Mouse (Mus musculus) kidney, embryonic 16.5 days (tissue): ENCODE data around the gene Snurf. TPM values are rescaled to one million over a fixed set of nuclear protein-coding genes. Genes with fewer than 3 reads are reported as not detected.
A peak's percentile ranks its signal among the peaks of the same experiment; 100 is the strongest.

Experiments
- ATAC-seq: fragments of 200-750 bp; cut with Nextera tagmentation; 2 replicates; pipeline ENCODE4 v1.8.0; 2017; ENCODE audit warnings: moderate TSS enrichment; ENCODE audit not compliant: low FRiP score, low TSS enrichment
- H3K27ac ChIP-seq: fragments of 300-500 bp; sonication (generic); 2 replicates; pipeline ENCODE4 v1.5.1; 2014; ENCODE audit warnings: low read length
- H3K27me3 ChIP-seq: fragments of 300-500 bp; sonication (generic); 2 replicates; pipeline ENCODE4 v1.6.1; 2014; ENCODE audit warnings: low read length, control low read depth, mixed read lengths; ENCODE audit not compliant: insufficient read depth
- H3K36me3 ChIP-seq: fragments of 300-500 bp; sonication (generic); 2 replicates; pipeline ENCODE4 v1.6.1; 2014; ENCODE audit warnings: low read length, control low read depth, mixed read lengths; ENCODE audit not compliant: insufficient read depth
- H3K4me1 ChIP-seq: fragments of 300-500 bp; sonication (generic); 2 replicates; pipeline ENCODE4 v1.6.1; 2014; ENCODE audit warnings: low read length, control low read depth, mixed read lengths; ENCODE audit not compliant: insufficient read depth
- H3K4me2 ChIP-seq: fragments of 300-500 bp; sonication (generic); replicated peaks from 2 replicates; pipeline ENCODE4 v1.6.1; 2014; ENCODE audit warnings: low read depth, low read length
- H3K4me3 ChIP-seq: fragments of 300-500 bp; sonication (generic); 2 replicates; pipeline ENCODE4 v1.5.1; 2014; ENCODE audit warnings: mild to moderate bottlenecking, low read length
- H3K9ac ChIP-seq: fragments of 300-500 bp; sonication (generic); replicated peaks from 2 replicates; pipeline ENCODE4 v1.6.1; 2014; ENCODE audit warnings: low read length
- H3K9me3 ChIP-seq: fragments of 300-500 bp; sonication (generic); 2 replicates; pipeline ENCODE4 v1.6.1; 2016; ENCODE audit warnings: low read length, control low read depth
- WGBS: fragments of 180-500 bp; shearing (Covaris S2); extraction: QIAGEN DNeasy Blood & Tissue Kit; methylation state at CpG from one replicate; pipeline ENCODE4 v1.1.7; 2014; 5-methylcytosine and 5-hydroxymethylcytosine counted together
- polyA plus RNA-seq: library from polyadenylated mRNA; unstranded; fragments of >200 nt; fragmentation: Nextera tagmentation; extraction: Ambion mirVana; gene quantifications from 2 replicates; pipeline ENCODE4 v1.2.1, GENCODE M21; 2015

Snurf gene
- polyA plus RNA-seq = 22.4 TPM in 2 replicates

DNA sequence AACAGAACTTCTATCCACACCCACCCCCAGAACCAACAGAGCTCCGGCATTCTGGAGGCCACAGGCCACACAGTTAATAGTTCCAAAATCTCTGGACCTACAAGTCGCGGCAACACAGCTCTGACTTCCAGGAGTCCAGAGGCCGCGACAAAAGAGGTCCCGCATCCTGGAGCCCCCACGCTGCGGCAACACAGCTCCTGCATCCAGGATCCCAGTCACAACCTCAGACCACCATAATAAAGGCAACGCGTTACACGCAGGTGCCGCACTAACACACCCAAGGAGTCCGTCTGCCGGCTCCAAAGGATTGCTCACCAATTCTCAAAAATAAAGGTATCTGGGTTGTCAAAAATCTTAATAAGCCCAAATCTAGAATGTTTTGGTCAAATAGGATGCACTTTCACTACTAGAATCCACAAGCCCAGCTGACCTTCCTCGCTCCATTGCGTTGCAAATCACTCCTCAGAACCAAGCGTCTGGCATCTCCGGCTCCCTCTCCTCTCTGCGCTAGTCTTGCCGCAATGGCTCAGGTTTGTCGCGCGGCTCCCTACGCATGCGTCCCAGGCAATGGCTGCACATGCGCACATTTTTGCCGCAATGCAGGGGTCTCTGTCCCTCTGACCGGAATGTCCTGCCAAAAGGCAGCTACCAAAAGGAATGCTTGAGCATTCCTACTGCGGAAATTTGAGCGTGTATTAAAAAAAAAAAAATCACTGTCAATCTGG lies at the start of gene Snurf, which contains the start of gene Gm38393:
Gene Snurf (minus strand): TSS at position 444 of the 725 bp plus-strand sequence.
Gene Gm38393 (minus strand): TSS at position 459 of the 725 bp plus-strand sequence.
- H3K9ac ChIP-seq = peak within 1 kb of the TSS; percentile 68

DNA sequence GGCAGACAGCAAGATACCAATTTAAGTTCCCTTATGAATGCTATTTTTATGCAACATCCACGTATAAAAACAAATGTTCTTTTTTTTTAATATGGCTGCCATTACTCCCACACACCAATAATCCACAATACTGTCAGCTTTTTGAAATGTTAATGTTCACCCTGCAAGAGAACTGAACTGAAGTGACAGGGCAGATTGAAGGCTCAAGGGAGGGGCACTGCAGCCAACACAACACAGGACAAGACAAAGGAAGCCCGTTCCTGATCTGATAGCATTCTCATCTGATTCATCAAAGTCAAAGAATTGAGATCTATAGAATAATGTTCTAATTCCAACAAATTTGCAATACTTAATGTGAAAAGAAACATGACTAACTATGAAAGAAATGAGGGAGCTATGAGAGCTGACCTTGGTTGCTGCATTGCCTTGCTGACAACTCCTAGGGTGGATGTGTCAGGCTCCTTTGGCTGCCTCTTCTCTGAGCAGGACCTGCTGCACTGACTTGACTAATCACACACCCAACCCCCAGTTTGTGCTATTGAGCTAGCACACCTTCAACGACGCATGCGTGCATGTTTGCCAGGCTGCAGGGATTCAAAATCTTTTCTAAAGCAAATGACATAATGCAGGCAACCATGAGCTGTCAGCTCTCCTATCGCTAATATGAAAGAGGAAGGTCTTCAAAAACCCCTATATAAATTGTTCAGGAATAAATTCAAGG lies 42.8 kb upstream of the Snurf start:
- no peak for ATAC-seq
- 76% methylated on average over 6 of the region's 6 CpGs for WGBS
- H3K4me2 ChIP-seq = no peak overlapping the region
- no peak overlapping the region for H3K27ac ChIP-seq
- H3K4me3 ChIP-seq = no peak overlapping the region
- no peaks in the 10 kb centered on the region for H3K4me1 ChIP-seq
- H3K9me3 ChIP-seq = no peaks in the 10 kb centered on the region
- no peaks in the 10 kb centered on the region for H3K36me3 ChIP-seq
- H3K9ac ChIP-seq = no peak overlapping the region
- no peaks in the 10 kb centered on the region for H3K27me3 ChIP-seq

More for the DNA sequence above, at the start of gene Snurf, which contains the start of gene Gm38393:
- peaks cover 17% of the 10 kb centered on the region for H3K9me3 ChIP-seq
- 37% methylated on average over 30 of the region's 30 CpGs for WGBS
- H3K4me2 ChIP-seq = peak within 1 kb of the TSS; percentile 54
- H3K27me3 ChIP-seq = no peaks in the 10 kb centered on the region
- H3K4me1 ChIP-seq = no peaks in the 10 kb centered on the region
- peak within 1 kb of the TSS; percentile 63 for H3K4me3 ChIP-seq
- H3K36me3 ChIP-seq = no peaks in the 10 kb centered on the region
- H3K27ac ChIP-seq = peak within 1 kb of the TSS; percentile 63
- peak; percentile 88 for ATAC-seq

- no peaks in the 10 kb centered on the region for H3K36me3 ChIP-seq
- H3K4me1 ChIP-seq = no peaks in the 10 kb centered on the region
- 46% methylated on average over 3 of the region's 3 CpGs for WGBS
- H3K27me3 ChIP-seq = no peaks in the 10 kb centered on the region
- no peak overlapping the region for H3K4me3 ChIP-seq
- no peak overlapping the region for H3K4me2 ChIP-seq
- no peak for ATAC-seq
- no peak overlapping the region for H3K9ac ChIP-seq
- H3K9me3 ChIP-seq = 0 out of 2 replicates have a peak, but pooled peaks cover 6% of the 10 kb centered on the region
- no peak overlapping the region for H3K27ac ChIP-seq
Measured at GRCm38 (mm10) chr7:60013186-60013585, 8.3 kb upstream of the Snurf start.

DNA sequence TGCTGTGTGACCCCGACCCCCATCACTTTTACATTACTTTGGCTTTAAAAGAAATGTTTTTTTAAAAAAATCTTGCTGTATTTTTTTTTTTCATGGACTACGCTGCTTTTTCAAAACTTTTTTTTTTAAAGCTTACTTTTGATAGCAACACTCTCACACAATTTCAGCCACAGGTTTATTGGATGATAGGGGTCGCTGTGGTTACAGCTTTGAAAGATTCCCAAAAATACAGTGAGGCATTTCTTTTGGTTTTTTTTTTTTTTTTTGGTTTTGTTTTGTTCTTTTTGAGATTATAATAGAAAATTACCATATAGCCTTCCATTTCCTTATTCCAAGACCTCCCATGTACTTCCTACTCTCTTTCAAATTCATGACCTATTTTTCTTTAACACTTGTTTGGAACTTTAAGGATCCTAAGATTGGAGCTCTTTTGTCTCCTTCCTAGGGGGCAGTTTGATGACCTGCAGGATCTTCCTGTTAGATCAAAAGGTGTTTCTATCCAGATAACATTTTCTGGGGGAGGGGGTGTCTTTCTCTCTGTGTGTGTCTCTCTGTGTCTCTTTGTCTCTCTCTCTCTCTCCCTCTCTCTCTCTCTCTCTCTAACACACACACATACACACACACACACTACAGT lies 3.0 kb upstream of the Snurf start:
- H3K9me3 ChIP-seq = peaks cover 15% of the 10 kb centered on the region
- no peaks in the 10 kb centered on the region for H3K4me1 ChIP-seq
- H3K27me3 ChIP-seq = no peaks in the 10 kb centered on the region
- no peak overlapping the region for H3K27ac ChIP-seq
- no peaks in the 10 kb centered on the region for H3K36me3 ChIP-seq
- H3K4me3 ChIP-seq = no peak overlapping the region
- ATAC-seq = no peak
- H3K9ac ChIP-seq = no peak overlapping the region
- 52% methylated on average over 3 of the region's 3 CpGs for WGBS
- no peak overlapping the region for H3K4me2 ChIP-seq

- peaks cover 17% of the 10 kb centered on the region for H3K9me3 ChIP-seq
- H3K36me3 ChIP-seq = no peaks in the 10 kb centered on the region
- no peak overlapping the region for H3K9ac ChIP-seq
- no peaks in the 10 kb centered on the region for H3K4me1 ChIP-seq
- H3K27ac ChIP-seq = no peak overlapping the region
- no peaks in the 10 kb centered on the region for H3K27me3 ChIP-seq
- 50% methylated on average over 2 of the region's 2 CpGs for WGBS
- no peak for ATAC-seq
- H3K4me3 ChIP-seq = no peak overlapping the region
- H3K4me2 ChIP-seq = no peak overlapping the region
Measured at GRCm38 (mm10) chr7:60006262-60006661, 1.4 kb upstream of the Snurf start.

DNA sequence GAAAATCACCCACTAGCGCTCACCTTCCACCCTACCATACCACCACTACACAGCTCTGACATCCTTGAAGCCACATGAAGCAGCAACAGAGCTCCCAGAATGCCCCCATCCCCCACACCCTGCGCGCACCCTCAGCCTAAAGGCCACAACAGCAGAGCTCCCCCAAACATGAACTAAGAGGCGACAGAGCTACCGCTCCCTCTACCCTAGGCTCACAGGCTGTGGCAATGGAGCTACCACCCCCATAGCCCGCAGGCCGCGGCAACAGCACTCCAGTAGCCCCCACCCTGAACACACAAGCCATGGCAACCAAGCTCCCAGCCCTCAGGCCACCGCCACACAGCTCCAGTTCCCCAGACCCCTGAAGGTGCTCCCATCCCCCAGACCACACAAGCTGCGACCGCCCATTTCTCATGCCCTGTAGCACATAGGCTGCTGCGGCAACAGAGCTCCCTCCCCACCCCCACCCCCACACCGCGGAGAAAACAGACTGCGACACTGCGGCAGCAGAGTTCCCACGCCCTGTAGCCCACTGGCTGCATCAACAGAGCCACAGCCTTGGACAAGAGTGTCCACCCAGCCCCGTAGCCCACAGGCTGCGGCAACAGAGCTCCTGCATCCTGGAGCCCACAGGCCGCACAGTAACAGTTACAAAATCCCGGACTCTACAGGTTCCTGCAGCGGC lies 786 bp downstream of the Snurf start:
- H3K27ac ChIP-seq = peak overlapping the region; percentile 63
- H3K9ac ChIP-seq = peak overlapping the region; percentile 68
- peak overlapping the region; percentile 63 for H3K4me3 ChIP-seq
- peak overlapping the region; percentile 54 for H3K4me2 ChIP-seq
- no peaks in the 10 kb centered on the region for H3K4me1 ChIP-seq
- no peaks in the 10 kb centered on the region for H3K36me3 ChIP-seq
- H3K9me3 ChIP-seq = peaks cover 19% of the 10 kb centered on the region
- ATAC-seq = peak; percentile 92
- no peaks in the 10 kb centered on the region for H3K27me3 ChIP-seq
- 44% methylated on average over 22 of the region's 22 CpGs for WGBS

GRCm38 (mm10) chr7:60003006-60003865 lies 1.6 kb downstream of the Snurf start:
- Histone ChIP-seq H3K9me3 (peaks cover 19% of the 10 kb centered on the region), H3K4me3 (peak overlapping the region; percentile 63), H3K27me3 (no peaks in the 10 kb centered on the region), H3K9ac (no peak overlapping the region), H3K27ac (no peak overlapping the region), H3K36me3 (no peaks in the 10 kb centered on the region), H3K4me1 (no peaks in the 10 kb centered on the region), H3K4me2 (peak overlapping the region; percentile 54)
- ATAC-seq = no peak
- 57% methylated on average over 12 of the region's 12 CpGs for WGBS

- no peak overlapping the region for H3K9ac ChIP-seq
- no peak for ATAC-seq
- WGBS = 50% methylated on average over 1 of the region's 1 CpGs
- no peak overlapping the region for H3K4me2 ChIP-seq
- no peak overlapping the region for H3K27ac ChIP-seq
- no peaks in the 10 kb centered on the region for H3K27me3 ChIP-seq
- no peaks in the 10 kb centered on the region for H3K4me1 ChIP-seq
- H3K4me3 ChIP-seq = no peak overlapping the region
- H3K9me3 ChIP-seq = no peaks in the 10 kb centered on the region
- no peaks in the 10 kb centered on the region for H3K36me3 ChIP-seq
Measured at GRCm38 (mm10) chr7:59978646-59979045, 26.2 kb downstream of the Snurf start.
